Mouse (Mus musculus) forebrain, postnatal 0 days (tissue): Measurements from ENCODE around the gene Gadd45g. TPM values are rescaled to one million over a fixed set of nuclear protein-coding genes. Genes with fewer than 3 reads are reported as not detected.

Source experiments
- ATAC-seq: fragments of 200-750 bp; cut with Nextera tagmentation; 2 replicates; pipeline ENCODE4 v1.8.0; 2017; ENCODE audit warnings: mild to moderate bottlenecking, moderate library complexity
- DNase-seq: peaks from one replicate; pipeline ENCODE4 v3.0.0-alpha.2; 2015
- H3K27ac ChIP-seq: fragments of 300-500 bp; sonication (generic); 2 replicates; pipeline ENCODE4 v1.5.1; 2014; ENCODE audit warnings: low read depth, mild to moderate bottlenecking, antibody characterized with exemption, low read length, moderate library complexity, mixed read lengths
- H3K27me3 ChIP-seq: fragments of 300-500 bp; sonication (generic); 2 replicates; pipeline ENCODE4 v1.6.1; 2014; ENCODE audit warnings: mild to moderate bottlenecking, low read length, mixed read lengths; ENCODE audit not compliant: insufficient read depth
- H3K36me3 ChIP-seq: fragments of 300-500 bp; sonication (generic); 2 replicates; pipeline ENCODE4 v1.6.1; 2014; ENCODE audit warnings: mild to moderate bottlenecking, moderate library complexity; ENCODE audit not compliant: insufficient read depth
- H3K4me1 ChIP-seq: fragments of 300-500 bp; sonication (generic); 2 replicates; pipeline ENCODE4 v1.6.1; 2014; ENCODE audit warnings: antibody characterized with exemption; ENCODE audit not compliant: insufficient read depth
- H3K4me2 ChIP-seq: fragments of 300-500 bp; sonication (generic); 2 replicates; pipeline ENCODE4 v1.6.1; 2014; ENCODE audit warnings: low read depth, mild to moderate bottlenecking, moderate library complexity
- H3K4me3 ChIP-seq: fragments of 300-500 bp; sonication (generic); 2 replicates; pipeline ENCODE4 v1.5.1; 2014; ENCODE audit warnings: low read depth, low read length, mixed read lengths
- H3K9ac ChIP-seq: fragments of 300-500 bp; sonication (generic); 2 replicates; pipeline ENCODE4 v1.6.1; 2014; ENCODE audit warnings: mild to moderate bottlenecking
- H3K9me3 ChIP-seq: fragments of 300-500 bp; sonication (generic); 2 replicates; pipeline ENCODE4 v1.6.1; 2016; ENCODE audit warnings: low read length
- CTCF ChIP-seq: sonication (generic); IDR thresholded peaks from 2 replicates; pipeline ENCODE4 v1.5.1; 2016; ENCODE audit warnings: antibody characterized with exemption, control low read depth, low read depth
- WGBS: fragments of 180-500 bp; shearing (Covaris S2); extraction: QIAGEN DNeasy Blood & Tissue Kit; methylation state at CpG from one replicate; pipeline ENCODE4 v1.1.7; 2014; 5-methylcytosine and 5-hydroxymethylcytosine counted together
- polyA plus RNA-seq: library from polyadenylated mRNA; unstranded; fragments of >200 nt; fragmentation: Nextera tagmentation; extraction: Ambion mirVana; gene quantifications from 2 replicates; pipeline ENCODE4 v1.2.1, GENCODE M21; 2015
- total RNA-seq: library from RNA; depleted of rRNA; stranded (reverse); fragments of >200 nt; gene quantifications from 2 replicates; pipeline ENCODE4 v1.2.3, GENCODE M21; 2014; rRNA removed

The Gadd45g gene
- total and polyA plus RNA-seq, 2 experiments from 2014 or later, result 13.9 to 34.3 TPM

DNA sequence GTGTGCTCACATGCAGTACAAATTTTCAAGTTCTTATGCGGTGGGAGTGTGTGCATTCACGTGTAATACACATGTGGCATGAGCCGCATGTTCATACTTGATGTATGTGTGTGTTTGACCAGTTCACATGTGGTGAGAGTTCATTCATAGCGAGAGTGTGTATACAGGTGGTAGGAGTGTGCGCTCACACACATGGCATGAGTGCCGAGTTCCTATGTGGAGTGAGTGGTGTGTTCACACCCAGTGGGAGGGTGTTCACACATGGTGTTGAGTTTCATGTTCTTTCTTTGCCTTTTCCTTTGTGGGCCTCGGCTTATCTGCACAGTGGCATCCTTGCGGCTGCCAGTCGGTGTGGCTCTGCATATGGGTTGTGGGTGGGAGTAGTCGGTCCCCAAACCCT lies 39.1 kb downstream of the Gadd45g start:
- Histone ChIP-seq H3K4me2 (no peak overlapping the region), H3K27ac (no peak overlapping the region), H3K4me1 (no peaks in the 10 kb centered on the region), H3K9me3 (no peaks in the 10 kb centered on the region), H3K27me3 (no peaks in the 10 kb centered on the region), H3K4me3 (no peak overlapping the region), H3K36me3 (no peaks in the 10 kb centered on the region), H3K9ac (no peak overlapping the region)
- DNase-seq, result no peak
- WGBS, result 96% methylated on average over 10 of the region's 10 CpGs
- ATAC-seq, result no peak
- no peak for TF ChIP-seq CTCF

- Histone ChIP-seq H3K36me3 (no peaks in the 10 kb centered on the region), H3K27me3 (no peaks in the 10 kb centered on the region), H3K4me2 (no peak overlapping the region), H3K4me1 (no peaks in the 10 kb centered on the region), H3K9me3 (no peaks in the 10 kb centered on the region), H3K4me3 (no peak overlapping the region), H3K27ac (no peak overlapping the region), H3K9ac (no peak overlapping the region)
- no peak for DNase-seq
- no peak for ATAC-seq
- no peak for TF ChIP-seq CTCF
- 86% methylated on average over 6 of the region's 6 CpGs for WGBS
These were observed 39.6 kb downstream of the Gadd45g start for GRCm38 (mm10) chr13:51886085-51886484.

DNA sequence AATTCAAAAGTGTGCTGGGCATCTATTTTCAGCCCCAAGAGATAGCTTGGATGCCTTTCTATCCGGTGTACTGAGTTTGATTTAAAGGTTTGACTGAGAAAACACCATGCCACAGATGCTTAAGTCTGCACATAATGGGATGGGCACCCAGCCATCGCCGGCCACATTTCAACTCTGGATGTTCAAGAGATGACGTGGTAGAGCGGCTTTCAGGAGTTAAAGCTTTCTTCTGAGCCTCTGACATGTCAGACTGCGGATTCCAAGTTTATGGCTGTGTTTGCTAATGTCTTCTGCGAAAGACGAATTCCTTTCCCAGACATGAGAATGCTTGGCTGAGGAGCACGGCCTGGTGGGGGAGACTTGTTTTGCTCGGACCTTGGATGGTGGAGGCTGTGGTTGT lies 40.2 kb downstream of the Gadd45g start:
- no peak for TF ChIP-seq CTCF
- H3K36me3 ChIP-seq, result no peaks in the 10 kb centered on the region
- H3K27me3 ChIP-seq, result no peaks in the 10 kb centered on the region
- ATAC-seq, result no peak
- H3K4me1 ChIP-seq, result no peaks in the 10 kb centered on the region
- H3K9ac ChIP-seq, result no peak overlapping the region
- no peak overlapping the region for H3K4me3 ChIP-seq
- no peak overlapping the region for H3K4me2 ChIP-seq
- H3K9me3 ChIP-seq, result no peaks in the 10 kb centered on the region
- DNase-seq, result no peak
- no peak overlapping the region for H3K27ac ChIP-seq
- 82% methylated on average over 10 of the region's 10 CpGs for WGBS

- DNase-seq (no peak), ATAC-seq (no peak)
- H3K36me3 ChIP-seq, result no peaks in the 10 kb centered on the region
- no peaks in the 10 kb centered on the region for H3K27me3 ChIP-seq
- no peak overlapping the region for H3K4me3 ChIP-seq
- TF ChIP-seq CTCF, result no peak
- H3K27ac ChIP-seq, result no peak overlapping the region
- no peak overlapping the region for H3K9ac ChIP-seq
- no peak overlapping the region for H3K4me2 ChIP-seq
- 76% methylated on average over 2 of the region's 2 CpGs for WGBS
- no peaks in the 10 kb centered on the region for H3K4me1 ChIP-seq
- H3K9me3 ChIP-seq, result no peaks in the 10 kb centered on the region
These were observed 41.9 kb downstream of the Gadd45g start for GRCm38 (mm10) chr13:51888426-51888825.

GRCm38 (mm10) chr13:51891825-51892532 lies 45.5 kb downstream of the Gadd45g start:
- no peak overlapping the region for H3K27ac ChIP-seq
- H3K4me1 ChIP-seq, result no peaks in the 10 kb centered on the region
- no peak for TF ChIP-seq CTCF
- H3K4me3 ChIP-seq, result no peak overlapping the region
- H3K9me3 ChIP-seq, result no peaks in the 10 kb centered on the region
- DNase-seq (no peak), ATAC-seq (no peak)
- no peaks in the 10 kb centered on the region for H3K36me3 ChIP-seq
- no peak overlapping the region for H3K9ac ChIP-seq
- no peaks in the 10 kb centered on the region for H3K27me3 ChIP-seq
- WGBS, result 93% methylated on average over 6 of the region's 6 CpGs
- no peak overlapping the region for H3K4me2 ChIP-seq

DNA sequence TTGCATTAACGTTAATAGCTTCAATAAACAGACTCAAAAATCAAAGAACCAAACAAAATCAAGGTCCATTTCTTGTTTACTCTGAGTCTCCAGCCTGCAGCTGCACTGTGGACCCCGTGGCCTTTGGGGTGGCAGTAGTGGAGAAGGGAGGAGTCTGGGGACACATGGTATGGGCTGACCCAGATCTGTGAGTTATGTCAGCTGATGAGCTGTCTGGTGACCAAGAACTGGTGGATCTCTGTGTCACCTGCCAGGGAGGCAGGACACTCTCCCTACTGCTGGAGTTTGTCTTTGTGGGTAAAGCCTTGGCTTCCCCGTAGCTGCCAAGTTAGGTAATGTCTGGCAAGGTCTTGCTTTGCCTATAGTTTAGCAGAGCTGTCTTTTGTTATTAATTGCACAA lies 51.1 kb downstream of the Gadd45g start:
- Histone ChIP-seq H3K27ac (no peak overlapping the region), H3K27me3 (no peaks in the 10 kb centered on the region), H3K4me3 (no peak overlapping the region), H3K36me3 (no peaks in the 10 kb centered on the region), H3K4me2 (no peak overlapping the region), H3K9ac (no peak overlapping the region), H3K4me1 (peaks cover 6% of the 10 kb centered on the region), H3K9me3 (no peaks in the 10 kb centered on the region)
- no peak for ATAC-seq
- WGBS, result 76% methylated on average over 3 of the region's 3 CpGs
- TF ChIP-seq CTCF, result no peak
- no peak for DNase-seq

Other genes starting within 250 kb of the Gadd45g start
- 29.1 and 35.7 TPM in 2 replicates for gene Cks2, start 201.4 kb upstream of the Gadd45g start, total RNA-seq
- gene Cks2, start 201.4 kb upstream of the Gadd45g start, polyA plus RNA-seq, result 35.8 and 45.3 TPM in 2 replicates
- gene Secisbp2, start 195.0 kb upstream of the Gadd45g start, total RNA-seq, result 18.1 and 18.7 TPM in 2 replicates
- gene Secisbp2, start 195.0 kb upstream of the Gadd45g start, polyA plus RNA-seq, result 20.2 and 21.8 TPM in 2 replicates
- gene Sema4d, start 52.9 kb upstream of the Gadd45g start, total RNA-seq, result 10.2 and 16.5 TPM in 2 replicates
- 9.8 and 14.2 TPM in 2 replicates for gene Sema4d, start 52.9 kb upstream of the Gadd45g start, polyA plus RNA-seq